Mouse (Mus musculus): ENCODE measurements around the gene Hs3st1.

GRCm38 (mm10) chr5:39736843-39737242, 18.4 kb downstream of the Hs3st1 start:
- TF ChIP-seq CTCF (IDR thresholded peaks at IDR 0.05; ENCODE audit: borderline replicate concordance, insufficient read depth, low read length) (no peak), POLR2A (IDR thresholded peaks at IDR 0.05; ENCODE audit: low read depth, low read length) (no peak)
